Mouse (Mus musculus) embryonic facial prominence, embryonic 11.5 days (tissue): ENCODE measurements at regions not wholly inside any gene's neighbourhood (a gene's known extent, or its start where the extent isn't known, plus 50 kb on each side); places are given as distances from the start of the nearest gene placed in this dataset.

Experiments
- ATAC-seq: fragments of 200-750 bp; cut with Nextera tagmentation; replicated peaks from 2 replicates; pipeline ENCODE4 v1.8.0; 2017; ENCODE audit warnings: low read depth; ENCODE audit not compliant: insufficient number of reproducible peaks, low FRiP score, low TSS enrichment
- DNase-seq: peaks from one replicate; pipeline ENCODE4 v3.0.0-alpha.2; 2015; ENCODE audit warnings: low spot score
- H3K27ac ChIP-seq: fragments of 300-500 bp; sonication (generic); replicated peaks from 2 replicates; pipeline ENCODE4 v1.5.1; 2014; ENCODE audit warnings: mild to moderate bottlenecking, low read depth, low read length, control low read depth
- H3K27me3 ChIP-seq: fragments of 300-500 bp; sonication (generic); 2 replicates; pipeline ENCODE4 v1.6.1; 2014; ENCODE audit warnings: mild to moderate bottlenecking, low read length, moderate library complexity, mixed read lengths; ENCODE audit not compliant: control insufficient read depth, insufficient read depth
- H3K36me3 ChIP-seq: fragments of 300-500 bp; sonication (generic); replicated peaks from 2 replicates; pipeline ENCODE4 v1.6.1; 2014; ENCODE audit warnings: low read depth, mild to moderate bottlenecking, low read length, moderate library complexity, mixed read lengths; ENCODE audit not compliant: control insufficient read depth, insufficient read depth
- H3K4me1 ChIP-seq: fragments of 300-500 bp; sonication (generic); 2 replicates; pipeline ENCODE4 v1.6.1; 2014; ENCODE audit warnings: low read length, mixed read lengths; ENCODE audit not compliant: control insufficient read depth, insufficient read depth
- H3K4me2 ChIP-seq: fragments of 300-500 bp; sonication (generic); 2 replicates; pipeline ENCODE4 v1.6.1; 2014; ENCODE audit warnings: low read depth, mild to moderate bottlenecking, control low read depth, low read length, moderate library complexity
- H3K4me3 ChIP-seq: fragments of 300-500 bp; sonication (generic); 2 replicates; pipeline ENCODE4 v1.5.1; 2014; ENCODE audit warnings: low read depth, low read length, control low read depth
- H3K9ac ChIP-seq: fragments of 300-500 bp; sonication (generic); replicated peaks from 2 replicates; pipeline ENCODE4 v1.6.1; 2014; ENCODE audit warnings: mild to moderate bottlenecking, control low read depth, low read length
- H3K9me3 ChIP-seq: fragments of 300-500 bp; sonication (generic); replicated peaks from 2 replicates; pipeline ENCODE4 v1.6.1; 2016; ENCODE audit warnings: mild to moderate bottlenecking, low read length, inconsistent platforms, mixed read lengths; ENCODE audit not compliant: control insufficient read depth
- WGBS: fragments of 180-500 bp; shearing (Covaris S2); extraction: QIAGEN DNeasy Blood & Tissue Kit; methylation state at CpG from one replicate; pipeline ENCODE4 v1.1.7; 2014; 5-methylcytosine and 5-hydroxymethylcytosine counted together

DNA sequence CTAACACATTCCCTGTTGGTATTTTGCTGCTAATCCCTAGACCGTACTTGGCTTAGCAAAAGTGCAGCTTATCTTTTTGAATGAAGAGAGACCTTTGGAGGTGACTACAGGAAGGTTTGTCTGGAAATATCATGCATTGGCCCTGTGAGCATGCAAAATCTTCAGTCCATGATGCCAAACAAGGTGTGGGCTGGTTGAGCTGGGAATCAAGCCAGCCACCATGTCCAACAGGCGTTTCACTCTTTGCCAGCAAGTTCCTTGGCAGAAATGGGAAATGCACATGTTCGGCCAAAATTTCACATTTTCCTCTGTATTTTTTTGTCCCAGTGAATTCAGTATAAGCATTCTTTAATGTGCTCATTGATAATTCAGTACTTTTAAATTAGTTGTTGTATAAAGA lies 617.0 kb downstream of the Psat1 start:
- 86% methylated on average over 3 of the region's 3 CpGs for WGBS
- Histone ChIP-seq H3K4me3 (no peak overlapping the region), H3K4me2 (no peak overlapping the region), H3K9ac (no peak overlapping the region), H3K36me3 (no peaks in the 10 kb centered on the region), H3K27ac (no peak overlapping the region), H3K9me3 (no peaks in the 10 kb centered on the region), H3K4me1 (no peaks in the 10 kb centered on the region), H3K27me3 (no peaks in the 10 kb centered on the region)
- no peak for ATAC-seq
- no peak for DNase-seq

DNA sequence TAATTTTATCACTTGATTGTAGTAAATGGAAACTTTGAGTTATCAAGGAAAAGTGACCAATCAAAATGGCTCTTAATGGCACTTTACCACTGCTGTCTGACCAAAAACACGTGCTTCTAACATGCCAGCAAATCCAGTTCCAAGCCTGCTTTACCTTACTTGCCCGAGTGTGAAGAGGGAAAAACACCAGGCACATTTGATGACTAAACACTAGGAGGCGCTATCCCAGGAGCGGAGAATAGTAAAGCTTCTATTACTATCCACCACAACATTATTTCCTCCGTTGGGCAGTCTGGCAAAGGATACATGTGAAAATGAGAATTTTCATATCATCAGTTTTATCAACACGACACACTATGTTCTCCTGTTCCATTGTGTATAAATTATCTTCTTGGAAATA lies 647.7 kb downstream of the Psat1 start:
- DNase-seq: peak; percentile 55

DNA sequence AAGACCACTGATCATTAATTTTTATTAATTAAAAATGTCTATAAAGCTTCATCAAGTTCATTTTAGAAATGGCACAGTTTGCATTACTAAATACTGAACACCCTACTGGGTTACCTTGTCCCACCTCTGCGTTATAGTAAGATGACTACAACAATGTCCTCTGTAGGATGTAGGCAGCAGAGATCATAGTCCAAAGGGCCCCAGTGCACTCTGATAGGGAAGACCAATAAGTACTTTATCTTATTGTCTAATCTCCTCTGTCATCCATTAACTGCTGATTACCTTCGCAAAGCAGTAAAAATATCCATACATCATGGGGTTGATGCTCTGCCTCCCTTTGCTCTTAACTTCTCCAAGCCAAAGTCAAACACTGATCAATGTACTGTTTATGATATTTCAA lies 662.1 kb downstream of the Psat1 start:
- Histone ChIP-seq H3K4me1 (no peaks in the 10 kb centered on the region), H3K27ac (no peak overlapping the region), H3K27me3 (no peaks in the 10 kb centered on the region), H3K4me2 (no peak overlapping the region), H3K36me3 (no peaks in the 10 kb centered on the region), H3K9me3 (no peaks in the 10 kb centered on the region), H3K9ac (no peak overlapping the region), H3K4me3 (no peak overlapping the region)
- DNase-seq (no peak), ATAC-seq (no peak)
- WGBS: 88% methylated on average over 2 of the region's 2 CpGs

More for the DNA sequence above, 647.7 kb downstream of the Psat1 start:
- H3K4me3 ChIP-seq: no peak overlapping the region
- H3K27ac ChIP-seq: no peak overlapping the region
- no peaks in the 10 kb centered on the region for H3K4me1 ChIP-seq
- ATAC-seq: no peak
- WGBS: 42% methylated on average over 6 of the region's 6 CpGs
- no peaks in the 10 kb centered on the region for H3K27me3 ChIP-seq
- H3K9me3 ChIP-seq: no peaks in the 10 kb centered on the region
- H3K4me2 ChIP-seq: no peak overlapping the region
- H3K36me3 ChIP-seq: no peaks in the 10 kb centered on the region
- H3K9ac ChIP-seq: no peak overlapping the region

GRCm38 (mm10) chr19:15242781-15243180 lies 644.9 kb upstream of the Tle4 start:
- Histone ChIP-seq H3K4me3 (no peak overlapping the region), H3K36me3 (no peaks in the 10 kb centered on the region), H3K9ac (no peak overlapping the region), H3K27me3 (no peaks in the 10 kb centered on the region), H3K4me1 (no peaks in the 10 kb centered on the region), H3K27ac (no peak overlapping the region), H3K9me3 (no peaks in the 10 kb centered on the region), H3K4me2 (no peak overlapping the region)
- DNase-seq (no peak), ATAC-seq (no peak)
- whole genome bisulfite sequencing: 59% methylated on average over 3 of the region's 3 CpGs

GRCm38 (mm10) chr19:15230129-15230927 lies 632.5 kb upstream of the Tle4 start:
- no peak overlapping the region for H3K9ac ChIP-seq
- no peak overlapping the region for H3K4me2 ChIP-seq
- 71% methylated on average over 2 of the region's 2 CpGs for WGBS
- no peaks in the 10 kb centered on the region for H3K9me3 ChIP-seq
- no peak for DNase-seq
- no peak overlapping the region for H3K4me3 ChIP-seq
- no peaks in the 10 kb centered on the region for H3K27me3 ChIP-seq
- H3K27ac ChIP-seq: no peak overlapping the region
- H3K4me1 ChIP-seq: no peaks in the 10 kb centered on the region
- ATAC-seq: no peak
- H3K36me3 ChIP-seq: no peaks in the 10 kb centered on the region

- H3K27ac ChIP-seq: no peak overlapping the region
- WGBS: 81% methylated on average over 3 of the region's 3 CpGs
- H3K36me3 ChIP-seq: no peaks in the 10 kb centered on the region
- no peaks in the 10 kb centered on the region for H3K4me1 ChIP-seq
- no peaks in the 10 kb centered on the region for H3K27me3 ChIP-seq
- ATAC-seq (no peak), DNase-seq (no peak)
- no peak overlapping the region for H3K4me3 ChIP-seq
- no peaks in the 10 kb centered on the region for H3K9me3 ChIP-seq
- no peak overlapping the region for H3K4me2 ChIP-seq
- H3K9ac ChIP-seq: no peak overlapping the region
Observed at GRCm38 (mm10) chr19:15217387-15217786, 619.5 kb upstream of the Tle4 start.

DNA sequence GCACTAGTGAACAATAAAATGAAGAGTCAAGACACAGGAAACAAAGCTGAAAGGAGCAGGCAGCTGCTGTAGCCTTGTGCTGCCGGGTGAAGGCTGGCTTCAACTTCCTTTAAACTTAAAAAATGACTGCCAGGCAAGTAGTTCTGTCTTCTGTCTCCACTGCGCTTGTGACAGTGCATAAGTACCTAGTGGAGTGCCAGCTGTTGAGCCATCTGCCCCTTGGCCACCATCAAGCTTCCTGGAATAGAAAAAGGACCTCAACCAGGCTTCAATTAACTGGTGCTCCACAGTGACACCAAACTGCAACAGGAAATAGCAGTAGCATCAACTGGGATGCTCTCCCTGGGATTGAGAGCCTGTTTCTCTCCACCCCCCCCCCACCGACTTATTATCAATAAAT lies 616.8 kb upstream of the Tle4 start:
- DNase-seq (no peak), ATAC-seq (no peak)
- no peak overlapping the region for H3K27ac ChIP-seq
- H3K4me2 ChIP-seq: no peak overlapping the region
- H3K36me3 ChIP-seq: no peaks in the 10 kb centered on the region
- no peaks in the 10 kb centered on the region for H3K9me3 ChIP-seq
- no peaks in the 10 kb centered on the region for H3K4me1 ChIP-seq
- H3K9ac ChIP-seq: no peak overlapping the region
- H3K27me3 ChIP-seq: no peaks in the 10 kb centered on the region
- H3K4me3 ChIP-seq: no peak overlapping the region
- 74% methylated on average over 3 of the region's 3 CpGs for WGBS

DNA sequence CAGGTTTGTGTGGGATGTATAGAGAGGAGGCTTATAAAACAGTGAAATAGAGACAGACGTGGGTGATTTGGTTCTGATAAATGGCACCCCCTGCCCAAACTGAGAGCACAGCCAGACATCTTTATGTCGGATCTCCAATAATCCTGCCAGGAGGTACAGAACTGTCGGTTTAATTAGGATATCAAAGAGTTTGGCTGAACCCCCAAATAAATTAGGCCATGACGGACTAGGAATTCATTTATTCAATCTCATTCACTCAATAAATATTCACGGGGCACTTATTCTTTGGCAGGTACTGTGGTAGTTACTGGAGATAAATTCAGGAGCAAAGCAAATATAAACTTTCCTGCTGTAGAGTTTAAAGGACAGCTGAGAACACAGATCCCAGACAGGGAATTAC lies 615.0 kb upstream of the Tle4 start:
- Histone ChIP-seq H3K9me3 (no peaks in the 10 kb centered on the region), H3K27ac (no peak overlapping the region), H3K27me3 (no peaks in the 10 kb centered on the region), H3K4me3 (no peak overlapping the region), H3K4me1 (no peaks in the 10 kb centered on the region), H3K36me3 (no peaks in the 10 kb centered on the region), H3K4me2 (no peak overlapping the region), H3K9ac (no peak overlapping the region)
- ATAC-seq (no peak), DNase-seq (no peak)
- WGBS: 76% methylated on average over 5 of the region's 5 CpGs
